Mouse (Mus musculus) urinary bladder, postnatal 4 days (tissue): ENCODE data around the gene Mrpl10.

Source experiments
- DNase-seq, 2 experiments: peaks; one replicate each; pipeline ENCODE4 v3.0.0; 2021 to 2022; ENCODE audit warnings: low spot score in 2 of 2

Mrpl10 gene

GRCm38 (mm10) chr11:97041022-97041899 is at the start of gene Mrpl10, which contains the start of gene Lrrc46:
TSS of gene Mrpl10 (plus strand) at chr11:97041560.
TSS of gene Lrrc46 (minus strand) at chr11:97041407.
- peak; percentile 81 to 90 for DNase-seq

- no peak for DNase-seq
Measured at GRCm38 (mm10) chr11:96992722-96993311, 48.5 kb upstream of the Mrpl10 start.

DNA sequence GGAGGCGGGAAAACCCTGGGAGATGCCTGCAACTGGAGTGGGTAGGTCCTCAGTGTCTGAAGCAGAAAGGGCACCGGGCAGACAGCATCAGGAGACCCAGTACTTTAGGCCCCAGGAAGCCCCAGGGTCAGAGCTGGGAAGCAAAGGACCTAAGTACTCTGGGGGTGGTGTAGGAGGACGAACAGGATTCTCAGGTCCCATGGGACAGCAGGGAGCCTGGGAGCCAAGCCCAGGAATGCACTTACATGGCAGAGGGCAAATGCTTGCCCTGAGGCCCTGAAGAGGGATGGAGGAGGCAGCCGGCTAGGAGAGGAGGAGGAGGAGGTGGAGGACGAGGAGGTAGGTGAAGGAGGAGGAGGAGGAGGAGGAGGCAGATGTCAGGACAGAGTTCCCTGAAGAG is 46.3 kb upstream of the Mrpl10 start:
- DNase-seq: no peak

- DNase-seq: no peak
Measured at GRCm38 (mm10) chr11:96995836-96996772, 45.3 kb upstream of the Mrpl10 start.

GRCm38 (mm10) chr11:96996773-96997379 is 44.5 kb upstream of the Mrpl10 start:
- no peak for DNase-seq

- no peak for DNase-seq
Measured at GRCm38 (mm10) chr11:96997380-96997956, 43.9 kb upstream of the Mrpl10 start.

- no peak for DNase-seq
Measured at GRCm38 (mm10) chr11:97003170-97003569, 38.2 kb upstream of the Mrpl10 start.

GRCm38 (mm10) chr11:97007093-97007794 is 34.1 kb upstream of the Mrpl10 start:
- DNase-seq: no peak

DNA sequence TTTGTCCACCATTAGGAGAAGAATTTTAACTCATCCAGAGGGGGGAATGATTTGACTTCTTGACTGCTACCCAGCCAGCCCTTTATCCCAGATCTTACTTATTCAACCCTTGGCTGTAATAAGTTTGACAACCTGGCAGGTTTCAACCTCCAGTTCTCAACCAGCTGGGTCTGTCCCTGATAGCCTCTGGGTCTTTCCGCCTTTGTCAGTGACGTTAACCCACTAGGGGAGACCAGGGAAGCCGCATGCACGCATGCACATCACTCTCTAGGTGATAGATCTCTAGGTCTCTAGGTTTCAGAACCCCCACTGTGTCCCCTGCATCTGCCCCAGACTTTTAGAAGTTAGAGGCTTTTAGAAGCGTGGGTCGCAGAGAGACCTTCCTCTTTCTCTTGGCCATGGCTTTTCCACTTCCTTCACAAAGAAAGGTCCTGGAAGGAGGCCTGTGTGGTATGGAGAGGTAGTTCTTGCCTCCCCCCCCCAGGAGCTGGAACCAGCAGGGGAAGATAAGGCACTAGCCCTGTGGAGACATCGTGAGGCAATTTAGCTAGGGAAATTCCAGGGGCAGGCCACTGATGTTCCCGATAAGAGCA is 32.1 kb upstream of the Mrpl10 start:
- no peak for DNase-seq

GRCm38 (mm10) chr11:97013121-97013670 is 28.2 kb upstream of the Mrpl10 start, which contains the start of gene Sp6:
TSS of gene Sp6 (plus strand) at chr11:97013394.
- DNase-seq: no peak

DNA sequence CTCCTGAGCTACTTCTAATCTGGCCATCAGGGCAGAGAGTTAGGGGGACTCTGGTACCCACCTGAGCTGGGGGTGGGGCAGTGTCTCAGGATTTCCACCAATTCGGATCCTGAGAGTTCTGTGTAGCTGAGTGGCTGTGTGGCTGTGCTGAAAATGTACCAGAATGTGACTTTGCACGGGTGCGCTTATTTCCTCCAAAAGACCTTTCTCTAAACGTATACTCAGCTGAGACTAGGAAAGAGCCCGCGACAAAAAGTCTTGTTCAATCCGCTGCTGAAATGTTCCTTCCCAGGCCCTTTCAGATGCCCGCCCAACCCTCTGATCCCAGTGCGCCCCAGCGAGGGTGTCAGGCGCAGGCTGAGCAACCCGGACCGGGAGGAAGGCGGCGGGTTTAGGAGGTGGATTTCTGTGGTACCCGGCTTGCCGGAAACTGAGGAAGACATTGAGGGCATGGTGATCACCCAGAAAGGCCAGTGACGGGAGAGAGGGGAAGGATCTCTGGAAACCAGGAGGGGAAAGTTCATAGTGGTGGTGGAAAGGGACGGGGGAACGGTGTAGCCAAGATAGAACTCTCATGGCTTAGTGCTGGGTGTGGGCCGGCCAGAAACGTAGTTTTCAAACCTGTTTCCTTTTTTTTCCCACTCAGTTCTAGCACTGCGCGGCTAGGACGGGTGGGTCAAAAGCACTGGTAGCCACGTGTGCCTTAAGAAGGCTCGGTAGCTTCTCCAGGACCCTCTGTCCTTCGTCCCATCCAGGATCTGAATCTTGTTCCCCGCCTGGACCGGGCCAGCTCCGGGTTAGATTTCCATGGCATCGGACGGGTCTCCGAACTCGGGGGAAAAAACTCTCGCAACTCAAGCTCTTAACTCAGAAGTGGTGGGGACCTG is 23.4 kb upstream of the Mrpl10 start:
- no peak for DNase-seq

DNA sequence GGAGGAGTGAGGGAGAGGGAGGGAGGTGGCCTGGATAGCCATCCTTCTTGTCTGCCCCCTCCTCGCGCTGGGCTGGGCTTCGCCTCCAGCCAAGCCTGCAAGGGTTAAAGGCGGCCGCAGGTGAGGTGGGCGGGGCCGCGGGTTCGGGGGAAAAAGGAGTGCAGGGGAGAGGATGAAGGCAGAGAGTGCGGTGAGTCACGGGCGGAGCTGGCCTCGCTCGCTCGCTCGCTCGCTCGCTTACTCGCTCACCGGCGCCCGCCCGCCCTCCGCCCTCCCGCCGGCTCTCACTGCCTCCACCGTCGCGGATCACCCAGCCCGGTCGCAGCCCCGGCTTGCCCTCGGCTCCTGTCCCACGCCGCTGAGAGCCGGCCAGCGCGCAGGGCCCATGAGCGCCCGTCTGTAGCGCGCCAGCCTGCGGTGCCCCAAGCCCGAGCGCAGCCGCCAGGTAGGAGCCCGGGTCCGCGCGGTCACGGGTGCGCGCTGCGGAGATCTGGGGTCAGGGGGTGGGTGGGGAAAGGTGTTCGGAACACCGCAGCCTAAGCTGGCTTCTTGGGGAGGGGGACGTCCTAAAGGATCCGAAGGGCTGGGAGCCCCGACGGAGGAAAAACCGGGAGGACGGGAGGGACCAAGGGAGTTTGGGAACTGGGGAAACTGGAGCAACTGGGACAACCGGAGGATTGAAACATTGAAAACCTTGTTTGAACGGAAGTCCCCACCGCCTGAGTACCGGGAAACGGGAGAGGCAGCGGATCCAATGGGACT is 22.6 kb upstream of the Mrpl10 start:
- DNase-seq: no peak

DNA sequence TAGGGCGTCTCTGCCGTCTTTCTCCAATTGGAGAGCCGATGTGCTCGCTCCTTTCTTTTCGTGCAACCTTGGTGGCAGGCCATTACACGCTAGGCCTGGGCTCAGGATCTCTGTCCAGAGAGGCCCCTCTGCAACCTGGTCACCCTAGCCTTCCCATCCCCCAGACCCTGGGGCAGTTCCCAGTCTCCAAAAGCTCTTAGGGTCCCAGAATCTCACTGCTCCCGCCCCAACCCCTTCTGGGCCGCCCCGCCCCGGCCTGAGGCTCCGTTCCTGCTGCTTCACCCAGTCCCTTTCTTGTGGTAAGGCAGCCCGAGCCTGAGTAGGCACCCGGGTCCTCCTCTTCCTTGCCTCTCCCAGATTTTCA is 22.0 kb upstream of the Mrpl10 start:
- no peak for DNase-seq

GRCm38 (mm10) chr11:97021121-97021765 is 20.1 kb upstream of the Mrpl10 start:
- DNase-seq: no peak

DNA sequence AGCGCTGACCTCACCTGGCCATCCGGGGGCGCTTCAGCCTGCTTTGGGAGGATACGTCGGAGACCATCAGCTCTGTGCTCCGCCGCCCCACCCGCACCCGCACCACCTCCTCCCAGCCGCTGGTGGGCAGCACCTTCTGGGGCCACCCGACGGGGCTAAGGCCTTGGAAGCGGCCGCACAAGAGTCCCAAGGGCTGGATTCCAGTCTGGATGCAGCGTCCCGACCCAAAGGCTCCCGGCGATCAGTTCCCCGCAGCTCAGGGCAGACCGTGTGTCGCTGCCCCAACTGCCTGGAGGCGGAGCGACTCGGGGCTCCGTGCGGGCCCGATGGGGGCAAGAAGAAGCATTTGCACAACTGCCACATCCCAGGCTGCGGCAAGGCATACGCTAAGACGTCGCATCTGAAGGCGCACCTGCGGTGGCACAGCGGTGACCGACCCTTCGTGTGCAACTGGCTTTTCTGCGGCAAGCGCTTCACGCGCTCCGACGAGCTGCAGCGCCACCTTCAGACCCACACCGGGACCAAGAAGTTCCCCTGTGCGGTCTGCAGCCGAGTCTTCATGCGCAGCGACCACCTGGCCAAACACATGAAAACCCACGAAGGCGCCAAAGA is 19.4 kb upstream of the Mrpl10 start:
- DNase-seq: peak; percentile 73 to 78

- DNase-seq: no peak
Measured at GRCm38 (mm10) chr11:97024977-97025376, 16.4 kb upstream of the Mrpl10 start.

DNA sequence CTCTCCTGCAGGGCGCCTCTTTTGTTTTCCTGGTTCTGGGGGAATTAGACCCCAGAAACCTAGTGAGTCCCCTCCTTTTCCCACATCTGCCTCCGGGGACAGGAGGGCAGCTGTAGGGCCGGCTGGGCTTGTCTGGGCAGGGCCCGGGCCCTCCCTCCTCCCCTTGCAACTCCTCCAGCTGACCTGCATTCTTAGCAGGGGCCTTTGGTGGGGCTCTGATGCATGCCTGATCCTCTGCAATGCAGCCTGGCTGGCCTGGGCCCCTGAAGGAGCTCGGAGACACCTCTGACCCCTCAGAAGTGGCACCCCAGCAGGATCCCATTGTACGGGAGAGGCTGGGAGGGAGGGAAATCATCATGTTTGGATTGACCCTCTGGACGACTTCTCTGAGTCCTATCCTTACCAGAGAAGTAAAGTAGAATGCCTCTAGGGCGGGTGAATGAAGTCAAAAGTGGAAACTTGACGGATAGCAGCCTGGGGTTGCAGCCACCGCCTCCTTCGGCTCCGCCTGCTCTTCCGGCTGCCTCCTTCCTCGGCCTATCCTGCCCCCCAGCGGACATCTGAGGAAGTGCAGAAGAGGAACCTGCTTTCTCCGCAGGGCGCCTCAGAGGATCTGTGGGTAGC is 15.5 kb upstream of the Mrpl10 start:
- DNase-seq: peak; percentile 80 to 93
